Mouse (Mus musculus): ENCODE results near the gene Dph2. TPM values are rescaled to one million over a fixed set of nuclear protein-coding genes. Genes with fewer than 3 reads are reported as not detected.
A peak's percentile ranks its signal among the peaks of the same experiment; 100 is the strongest.

The Dph2 gene
- polyA plus RNA-seq, 1 experiment from 2014 or later = 18.3 TPM

- Histone ChIP-seq H3K9ac (replicated peaks) (no peak overlapping the region), H3K27ac (no peak overlapping the region), H3K4me2 (peak overlapping the region; percentile 90), H3K4me1 (replicated peaks) (peaks cover 33% of the 10 kb centered on the region), H3K27me3 (no peaks in the 10 kb centered on the region), H3K4me3 (replicated peaks) (no peak overlapping the region; the same call in 1 of the 2 replicates), H3K36me3 (peaks cover 32% of the 10 kb centered on the region), H3K9me3 (no peaks in the 10 kb centered on the region)
- WGBS = 72% methylated on average over 2 of the region's 2 CpGs
- no peak for ATAC-seq (ENCODE audit: insufficient number of reproducible peaks, insufficient read depth, low FRiP score, low TSS enrichment, low read depth)
Measured at GRCm38 (mm10) chr4:117887920-117888319, 3.9 kb downstream of the Dph2 start.

DNA sequence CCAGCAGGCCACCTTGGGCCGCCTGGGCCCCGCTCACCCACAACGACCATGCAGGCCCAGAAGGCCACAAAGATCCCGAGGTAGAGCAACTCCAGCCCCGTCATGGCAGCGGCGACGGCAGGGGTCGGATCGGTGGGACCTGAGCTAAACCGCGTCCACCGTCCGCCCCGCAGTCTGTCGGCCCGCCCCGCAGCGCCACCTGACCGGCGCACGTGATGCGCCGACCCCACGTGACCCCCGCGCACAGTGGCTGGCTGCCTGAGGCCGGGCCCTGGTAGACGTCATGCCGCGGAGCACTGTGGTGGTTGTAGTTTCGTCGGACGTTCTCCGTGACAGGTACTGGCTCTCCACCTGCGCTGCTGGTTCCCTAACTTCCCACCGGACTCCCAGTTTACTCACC lies 4.7 kb downstream of the Dph2 start, which contains the start of gene Atp6v0b:
Gene Atp6v0b, minus strand, starts transcription at position 201 of the 400 bp plus-strand sequence.
- Histone ChIP-seq H3K4me2 (peak within 1 kb of the TSS; percentile 90), H3K9ac (replicated peaks) (peak within 1 kb of the TSS; percentile 76), H3K27me3 (no peaks in the 10 kb centered on the region), H3K4me1 (replicated peaks) (peaks cover 37% of the 10 kb centered on the region), H3K9me3 (no peaks in the 10 kb centered on the region), H3K27ac (0 out of 2 replicates have a peak within 1 kb of the TSS, but pooled peaks have one; percentile 53), H3K36me3 (peaks cover 32% of the 10 kb centered on the region), H3K4me3 (replicated peaks) (peak within 1 kb of the TSS; percentile 90)
- WGBS = 0% methylated on average over 37 of the region's 37 CpGs
- ATAC-seq (ENCODE audit: insufficient number of reproducible peaks, insufficient read depth, low FRiP score, low TSS enrichment, low read depth) = peak; percentile 82

DNA sequence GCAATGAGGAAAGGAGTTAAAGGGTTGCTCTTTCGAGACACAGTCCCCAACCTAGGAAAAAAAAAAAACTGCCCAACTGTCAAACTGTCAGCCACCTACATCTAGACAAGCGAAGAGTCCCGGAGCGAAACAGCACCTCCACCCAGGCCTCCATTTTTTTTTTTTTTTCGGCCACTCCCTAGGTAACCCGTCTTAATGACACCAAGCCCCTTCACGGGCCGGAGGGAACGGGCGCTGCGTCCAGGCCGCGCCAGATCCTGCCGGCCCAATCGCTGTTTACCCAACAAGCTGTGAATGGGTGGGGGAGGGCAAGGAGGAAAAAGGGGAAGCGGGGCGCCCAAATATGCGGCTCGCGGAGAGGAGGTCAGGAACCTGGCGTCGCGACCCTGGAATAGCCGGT lies 5.2 kb downstream of the Dph2 start:
- peaks cover 33% of the 10 kb centered on the region for H3K36me3 ChIP-seq
- H3K27ac ChIP-seq = 0 out of 2 replicates have a peak overlapping the region, but pooled peaks have one; percentile 53
- no peaks in the 10 kb centered on the region for H3K9me3 ChIP-seq
- H3K27me3 ChIP-seq = no peaks in the 10 kb centered on the region
- no peak for ATAC-seq (ENCODE audit: insufficient number of reproducible peaks, insufficient read depth, low FRiP score, low TSS enrichment, low read depth)
- 3% methylated on average over 24 of the region's 24 CpGs for WGBS
- peak overlapping the region; percentile 90 for H3K4me3 ChIP-seq (replicated peaks)
- peak overlapping the region; percentile 90 for H3K4me2 ChIP-seq
- H3K4me1 ChIP-seq (replicated peaks) = peaks cover 40% of the 10 kb centered on the region
- peak overlapping the region; percentile 76 for H3K9ac ChIP-seq (replicated peaks)

GRCm38 (mm10) chr4:117885994-117886393 lies 5.8 kb downstream of the Dph2 start:
- H3K4me2 ChIP-seq = peak overlapping the region; percentile 90
- peak overlapping the region; percentile 90 for H3K4me3 ChIP-seq (replicated peaks)
- H3K9me3 ChIP-seq = no peaks in the 10 kb centered on the region
- ATAC-seq (ENCODE audit: insufficient number of reproducible peaks, insufficient read depth, low FRiP score, low TSS enrichment, low read depth) = no peak
- H3K36me3 ChIP-seq = peaks cover 40% of the 10 kb centered on the region
- WGBS = 84% methylated on average over 9 of the region's 9 CpGs
- no peak overlapping the region; the same call in 1 of the 2 replicates for H3K9ac ChIP-seq (replicated peaks)
- peaks cover 39% of the 10 kb centered on the region for H3K4me1 ChIP-seq (replicated peaks)
- H3K27ac ChIP-seq = no peak overlapping the region
- H3K27me3 ChIP-seq = no peaks in the 10 kb centered on the region

DNA sequence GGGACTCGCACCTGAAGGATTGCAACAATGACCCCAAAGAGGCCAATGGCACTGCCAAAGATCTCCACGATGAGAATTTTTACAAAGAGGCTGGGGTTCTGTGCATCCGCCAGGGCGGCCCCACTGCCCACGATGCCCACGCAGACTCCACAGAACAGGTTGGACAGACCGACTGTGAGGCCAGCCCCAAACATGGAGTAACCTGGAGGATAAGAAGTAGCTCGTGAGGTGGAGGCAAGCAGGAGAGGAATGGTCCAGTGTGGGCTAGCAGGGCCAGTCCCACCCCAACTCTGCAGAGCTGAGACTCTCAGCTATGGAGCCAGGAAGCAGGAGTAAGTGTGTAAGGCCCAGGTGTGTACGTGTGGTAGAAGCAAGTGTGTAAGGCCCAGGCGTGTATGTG lies 6.7 kb downstream of the Dph2 start:
- H3K36me3 ChIP-seq = peaks cover 47% of the 10 kb centered on the region
- WGBS = 93% methylated on average over 10 of the region's 10 CpGs
- no peak overlapping the region for H3K4me2 ChIP-seq
- H3K4me1 ChIP-seq (replicated peaks) = peaks cover 35% of the 10 kb centered on the region
- H3K27ac ChIP-seq = no peak overlapping the region
- no peaks in the 10 kb centered on the region for H3K27me3 ChIP-seq
- H3K4me3 ChIP-seq (replicated peaks) = no peak overlapping the region
- H3K9ac ChIP-seq (replicated peaks) = no peak overlapping the region
- H3K9me3 ChIP-seq = no peaks in the 10 kb centered on the region
- ATAC-seq (ENCODE audit: insufficient number of reproducible peaks, insufficient read depth, low FRiP score, low TSS enrichment, low read depth) = no peak

GRCm38 (mm10) chr4:117884146-117884545 lies 7.7 kb downstream of the Dph2 start:
- no peaks in the 10 kb centered on the region for H3K27me3 ChIP-seq
- no peak for ATAC-seq (ENCODE audit: insufficient number of reproducible peaks, insufficient read depth, low FRiP score, low TSS enrichment, low read depth)
- no peaks in the 10 kb centered on the region for H3K9me3 ChIP-seq
- no peak overlapping the region for H3K27ac ChIP-seq
- peaks cover 47% of the 10 kb centered on the region for H3K36me3 ChIP-seq
- peak overlapping the region; percentile 95; the same call in 1 of the 2 replicates for H3K9ac ChIP-seq (replicated peaks)
- peaks cover 35% of the 10 kb centered on the region for H3K4me1 ChIP-seq (replicated peaks)
- peak overlapping the region; percentile 84 for H3K4me3 ChIP-seq (replicated peaks)
- whole genome bisulfite sequencing = 92% methylated on average over 1 of the region's 1 CpGs
- peak overlapping the region; percentile 86 for H3K4me2 ChIP-seq

GRCm38 (mm10) chr4:117882701-117883691 lies 8.8 kb downstream of the Dph2 start, which contains the start of gene B4galt2:
Gene B4galt2 (minus strand): TSS chr4:117883487.
- Histone ChIP-seq H3K9ac (replicated peaks) (peak within 1 kb of the TSS; percentile 95), H3K9me3 (no peaks in the 10 kb centered on the region), H3K27ac (peak within 1 kb of the TSS; percentile 83), H3K36me3 (peaks cover 51% of the 10 kb centered on the region), H3K27me3 (no peaks in the 10 kb centered on the region), H3K4me2 (peak within 1 kb of the TSS; percentile 86), H3K4me1 (replicated peaks) (peaks cover 35% of the 10 kb centered on the region), H3K4me3 (replicated peaks) (peak within 1 kb of the TSS; percentile 84)
- ATAC-seq (ENCODE audit: insufficient number of reproducible peaks, insufficient read depth, low FRiP score, low TSS enrichment, low read depth) = peak; percentile 53
- 1% methylated on average over 80 of the region's 103 CpGs for WGBS

GRCm38 (mm10) chr4:117878703-117879102 lies 13.1 kb downstream of the Dph2 start:
- Histone ChIP-seq H3K36me3 (peaks cover 76% of the 10 kb centered on the region), H3K9me3 (no peaks in the 10 kb centered on the region), H3K27me3 (no peaks in the 10 kb centered on the region), H3K27ac (no peak overlapping the region), H3K4me1 (replicated peaks) (peaks cover 15% of the 10 kb centered on the region), H3K4me3 (replicated peaks) (no peak overlapping the region), H3K4me2 (no peak overlapping the region), H3K9ac (replicated peaks) (no peak overlapping the region)
- WGBS = 81% methylated on average over 5 of the region's 5 CpGs
- no peak for ATAC-seq (ENCODE audit: insufficient number of reproducible peaks, insufficient read depth, low FRiP score, low TSS enrichment, low read depth)

GRCm38 (mm10) chr4:117878301-117878700 lies 13.5 kb downstream of the Dph2 start:
- WGBS = 55% methylated on average over 10 of the region's 10 CpGs
- ATAC-seq (ENCODE audit: insufficient number of reproducible peaks, insufficient read depth, low FRiP score, low TSS enrichment, low read depth) = no peak
- H3K36me3 ChIP-seq = peaks cover 80% of the 10 kb centered on the region

DNA sequence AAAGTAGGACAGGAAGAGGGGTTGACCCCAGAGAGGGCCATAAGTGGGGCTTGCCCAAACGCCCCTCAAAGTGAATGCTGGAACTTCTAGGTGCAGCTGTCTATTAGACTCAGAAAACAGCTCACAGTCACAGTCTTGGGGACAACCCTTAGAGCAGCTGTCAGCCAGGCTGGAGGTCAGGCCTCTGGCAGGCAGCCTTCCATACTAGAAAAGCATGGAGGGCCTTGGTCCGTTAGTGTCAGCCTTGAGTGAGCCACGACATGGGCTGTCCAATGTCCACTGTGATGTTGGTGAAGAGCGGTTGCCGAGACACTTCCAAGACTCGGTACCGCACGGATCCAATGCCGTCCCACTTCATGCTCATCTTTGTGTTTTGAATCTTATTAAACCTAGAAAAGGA lies 18.2 kb downstream of the Dph2 start:
- Histone ChIP-seq H3K36me3 (peaks cover 59% of the 10 kb centered on the region), H3K4me2 (no peak overlapping the region), H3K4me3 (replicated peaks) (no peak overlapping the region), H3K27me3 (no peaks in the 10 kb centered on the region), H3K9ac (replicated peaks) (no peak overlapping the region), H3K9me3 (no peaks in the 10 kb centered on the region), H3K4me1 (replicated peaks) (peaks cover 15% of the 10 kb centered on the region), H3K27ac (no peak overlapping the region)
- WGBS = 93% methylated on average over 9 of the region's 9 CpGs
- no peak for ATAC-seq (ENCODE audit: insufficient number of reproducible peaks, insufficient read depth, low FRiP score, low TSS enrichment, low read depth)

More at GRCm38 (mm10) chr4:117878301-117878700, 13.5 kb downstream of the Dph2 start:
- 0 out of 2 replicates have a peak overlapping the region, but pooled peaks have one; percentile 0 for H3K9ac ChIP-seq (replicated peaks)
- H3K27ac ChIP-seq = no peak overlapping the region
- no peak overlapping the region for H3K4me2 ChIP-seq
- H3K4me1 ChIP-seq (replicated peaks) = peaks cover 14% of the 10 kb centered on the region
- H3K9me3 ChIP-seq = no peaks in the 10 kb centered on the region
- no peak overlapping the region for H3K4me3 ChIP-seq (replicated peaks)
- H3K27me3 ChIP-seq = no peaks in the 10 kb centered on the region

DNA sequence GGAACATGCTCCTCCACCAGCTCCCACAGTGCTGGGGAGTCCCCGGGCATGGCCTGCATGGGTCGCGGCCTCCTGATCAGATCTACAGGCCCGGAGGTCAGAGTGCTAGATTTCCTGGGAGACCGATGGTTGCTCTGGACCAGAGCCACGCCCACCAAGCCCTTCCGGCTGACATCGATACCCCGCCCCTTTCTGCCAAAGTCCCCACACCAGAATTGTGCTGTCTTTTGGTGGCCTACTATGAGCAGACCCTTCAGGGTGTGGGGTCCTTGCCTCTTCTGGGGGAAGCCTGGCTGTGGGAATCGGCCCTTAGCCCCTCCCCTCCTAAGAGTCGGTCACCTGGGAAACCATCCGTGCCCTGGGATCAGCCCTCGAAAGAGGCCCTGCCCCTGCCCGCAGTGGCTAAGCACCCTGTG lies 19.4 kb downstream of the Dph2 start, which contains the start of gene Ccdc24:
Gene Ccdc24, minus strand, starts transcription at position 87 of the 416 bp plus-strand sequence.
- Histone ChIP-seq H3K4me1 (replicated peaks) (peaks cover 24% of the 10 kb centered on the region), H3K36me3 (peaks cover 49% of the 10 kb centered on the region), H3K4me3 (replicated peaks) (peak within 1 kb of the TSS; percentile 21), H3K27me3 (no peaks in the 10 kb centered on the region), H3K9ac (replicated peaks) (no peak within 1 kb of the TSS; the same call in 1 of the 2 replicates), H3K9me3 (no peaks in the 10 kb centered on the region), H3K4me2 (peak within 1 kb of the TSS; percentile 49), H3K27ac (no peak within 1 kb of the TSS)
- WGBS = 5% methylated on average over 14 of the region's 14 CpGs
- ATAC-seq (ENCODE audit: insufficient number of reproducible peaks, insufficient read depth, low FRiP score, low TSS enrichment, low read depth) = peak; percentile 22; the same call in 1 of the 2 replicates
